Mouse (Mus musculus) embryonic facial prominence, embryonic 14.5 days (tissue): ENCODE measurements at regions not wholly inside any gene's neighbourhood (a gene's known extent, or its start where the extent isn't known, plus 50 kb on each side); places are given as distances from the start of the nearest gene placed in this dataset.

Experiments used
- ATAC-seq: fragments of 200-750 bp; cut with Nextera tagmentation; 2 replicates; pipeline ENCODE4 v1.8.0; 2017; ENCODE audit warnings: low read depth, moderate number of reproducible peaks, moderate TSS enrichment
- DNase-seq: peaks from one replicate; pipeline ENCODE4 v3.0.0-alpha.2; 2015; ENCODE audit warnings: low spot score
- H3K27ac ChIP-seq: fragments of 300-500 bp; sonication (generic); replicated peaks from 2 replicates; pipeline ENCODE4 v1.5.1; 2014; ENCODE audit warnings: low read depth, mild to moderate bottlenecking, low read length, moderate library complexity
- H3K27me3 ChIP-seq: fragments of 300-500 bp; sonication (generic); replicated peaks from 2 replicates; pipeline ENCODE4 v1.6.1; 2014; ENCODE audit warnings: low read length; ENCODE audit not compliant: control insufficient read depth, insufficient read depth
- H3K36me3 ChIP-seq: fragments of 300-500 bp; sonication (generic); 2 replicates; pipeline ENCODE4 v1.6.1; 2014; ENCODE audit warnings: low read length, mixed read lengths; ENCODE audit not compliant: control insufficient read depth, insufficient read depth
- H3K4me1 ChIP-seq: fragments of 300-500 bp; sonication (generic); 2 replicates; pipeline ENCODE4 v1.6.1; 2014; ENCODE audit warnings: antibody characterized with exemption, low read length; ENCODE audit not compliant: control insufficient read depth, insufficient read depth
- H3K4me2 ChIP-seq: fragments of 300-500 bp; sonication (generic); 2 replicates; pipeline ENCODE4 v1.6.1; 2014; ENCODE audit warnings: low read depth, mild to moderate bottlenecking, low read length, moderate library complexity, mixed read lengths
- H3K4me3 ChIP-seq: fragments of 300-500 bp; sonication (generic); 2 replicates; pipeline ENCODE4 v1.5.1; 2014; ENCODE audit warnings: low read depth, mild to moderate bottlenecking, low read length
- H3K9ac ChIP-seq: fragments of 300-500 bp; sonication (generic); 2 replicates; pipeline ENCODE4 v1.6.1; 2014; ENCODE audit warnings: low read depth, mild to moderate bottlenecking, low read length, moderate library complexity, mixed read lengths
- H3K9me3 ChIP-seq: fragments of 300-500 bp; sonication (generic); 2 replicates; pipeline ENCODE4 v1.6.1; 2016; ENCODE audit warnings: low read length; ENCODE audit not compliant: control insufficient read depth
- WGBS: fragments of 180-500 bp; shearing (Covaris S2); extraction: QIAGEN DNeasy Blood & Tissue Kit; methylation state at CpG from one replicate; pipeline ENCODE4 v1.1.7; 2014; 5-methylcytosine and 5-hydroxymethylcytosine counted together

- H3K4me2 ChIP-seq = no peak overlapping the region
- no peaks in the 10 kb centered on the region for H3K4me1 ChIP-seq
- WGBS = 50% methylated on average over 5 of the region's 5 CpGs
- DNase-seq = peak; percentile 23
- no peak for ATAC-seq
- no peaks in the 10 kb centered on the region for H3K27me3 ChIP-seq
- no peak overlapping the region for H3K4me3 ChIP-seq
- H3K36me3 ChIP-seq = no peaks in the 10 kb centered on the region
- H3K9me3 ChIP-seq = no peaks in the 10 kb centered on the region
- no peak overlapping the region for H3K9ac ChIP-seq
- no peak overlapping the region for H3K27ac ChIP-seq
These were observed 250.0 kb downstream of the Prr32 start for GRCm38 (mm10) chrX:45340661-45341060.
